Mouse (Mus musculus): ENCODE data around the gene Nr4a3.

DNA sequence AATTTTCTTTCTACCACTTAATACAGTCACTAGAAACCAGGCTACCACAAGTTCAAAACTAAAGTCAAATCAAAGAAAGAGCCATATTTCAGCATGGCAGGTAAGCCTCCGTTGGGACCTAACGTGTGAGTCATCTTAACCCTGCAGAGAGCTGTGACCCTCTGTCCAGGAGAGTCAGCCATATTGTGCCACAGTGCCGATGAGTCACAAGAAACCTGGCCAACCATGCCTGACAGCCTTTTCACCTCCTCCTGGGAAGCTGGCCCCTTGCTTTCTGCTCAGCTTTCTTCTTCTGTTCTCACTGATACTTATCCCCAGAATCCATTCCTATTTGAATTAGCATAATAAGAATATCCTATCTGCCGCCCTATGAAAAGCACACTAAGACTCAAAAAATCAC lies 42.0 kb upstream of the Nr4a3 start:
- TF ChIP-seq MAFK (IDR thresholded peaks at IDR 0.05; ENCODE audit: insufficient read depth, low read depth, low read length) (no peak), ZC3H11A (IDR thresholded peaks at IDR 0.05; ENCODE audit: borderline replicate concordance, low read depth, low read length) (no peak), ZNF384 (IDR thresholded peaks at IDR 0.05; ENCODE audit: low read depth, low read length) (no peak)

Data from ES-E14 (cell line).